Mouse (Mus musculus): ENCODE measurements around the gene 2810459M11Rik. TPM values are rescaled to one million over a fixed set of nuclear protein-coding genes. Genes with fewer than 3 reads are reported as not detected.

The 2810459M11Rik gene
- polyA plus RNA-seq, 1 experiment from 2014 or later: 2.0 TPM

GRCm38 (mm10) chr1:86038191-86038951 is 7.3 kb upstream of the 2810459M11Rik start:
- no peak overlapping the region for H3K27ac ChIP-seq (ENCODE audit: low read depth)

GRCm38 (mm10) chr1:86040131-86040530 is 5.5 kb upstream of the 2810459M11Rik start:
- Histone ChIP-seq H3K4me3 (ENCODE audit: low read depth, low read length) (no peak overlapping the region), H3K27ac (ENCODE audit: low read depth) (no peak overlapping the region), H3K4me2 (no peak overlapping the region), H3K27me3 (ENCODE audit: insufficient read depth, low read length) (peaks cover 10% of the 10 kb centered on the region), H3K9me3 (ENCODE audit: low read depth, low read length) (peaks cover 4% of the 10 kb centered on the region; the same call in 1 of the 2 replicates), H3K36me3 (ENCODE audit: insufficient read depth) (no peaks in the 10 kb centered on the region), H3K9ac (no peak overlapping the region), H3K4me1 (ENCODE audit: insufficient read depth) (no peaks in the 10 kb centered on the region)
- 56% methylated on average over 4 of the region's 4 CpGs for WGBS
- DNase-seq (peak; percentile 47), ATAC-seq (ENCODE audit: insufficient read depth) (no peak)
- TF ChIP-seq CTCF (IDR thresholded peaks at IDR 0.05; ENCODE audit: low read depth): no peak

More at GRCm38 (mm10) chr1:86038191-86038951, 7.3 kb upstream of the 2810459M11Rik start:
- DNase-seq: no peak
- Histone ChIP-seq H3K4me2 (no peak overlapping the region), H3K27me3 (ENCODE audit: insufficient read depth, low read length) (no peaks in the 10 kb centered on the region), H3K4me3 (ENCODE audit: low read depth, low read length) (no peak overlapping the region), H3K36me3 (ENCODE audit: insufficient read depth) (no peaks in the 10 kb centered on the region), H3K9me3 (ENCODE audit: low read depth, low read length) (peaks cover 4% of the 10 kb centered on the region; the same call in 1 of the 2 replicates), H3K9ac (no peak overlapping the region), H3K4me1 (ENCODE audit: insufficient read depth) (no peaks in the 10 kb centered on the region)
- 44% methylated on average over 3 of the region's 3 CpGs for WGBS
- no peak for TF ChIP-seq CTCF (IDR thresholded peaks at IDR 0.05; ENCODE audit: low read depth)
- ATAC-seq (ENCODE audit: insufficient read depth): no peak

GRCm38 (mm10) chr1:86040817-86041216 is 4.8 kb upstream of the 2810459M11Rik start:
- Histone ChIP-seq H3K4me2 (no peak overlapping the region), H3K27me3 (ENCODE audit: insufficient read depth, low read length) (peaks cover 17% of the 10 kb centered on the region), H3K9me3 (ENCODE audit: low read depth, low read length) (peaks cover 4% of the 10 kb centered on the region; the same call in 1 of the 2 replicates), H3K36me3 (ENCODE audit: insufficient read depth) (no peaks in the 10 kb centered on the region), H3K9ac (no peak overlapping the region), H3K4me3 (ENCODE audit: low read depth, low read length) (no peak overlapping the region), H3K4me1 (ENCODE audit: insufficient read depth) (no peaks in the 10 kb centered on the region), H3K27ac (ENCODE audit: low read depth) (no peak overlapping the region)
- WGBS: 85% methylated on average over 3 of the region's 3 CpGs
- TF ChIP-seq CTCF (IDR thresholded peaks at IDR 0.05; ENCODE audit: low read depth): no peak
- no peak for ATAC-seq (ENCODE audit: insufficient read depth)
- no peak for DNase-seq

- Histone ChIP-seq H3K9me3 (ENCODE audit: low read depth, low read length) (peaks cover 4% of the 10 kb centered on the region; the same call in 1 of the 2 replicates), H3K4me3 (ENCODE audit: low read depth, low read length) (no peak overlapping the region), H3K4me1 (ENCODE audit: insufficient read depth) (0 out of 2 replicates have a peak, but pooled peaks cover 3% of the 10 kb centered on the region), H3K27me3 (ENCODE audit: insufficient read depth, low read length) (peaks cover 45% of the 10 kb centered on the region), H3K36me3 (ENCODE audit: insufficient read depth) (no peaks in the 10 kb centered on the region), H3K9ac (no peak overlapping the region), H3K4me2 (no peak overlapping the region), H3K27ac (ENCODE audit: low read depth) (no peak overlapping the region)
- no peak for TF ChIP-seq CTCF (IDR thresholded peaks at IDR 0.05; ENCODE audit: low read depth)
- WGBS: 53% methylated on average over 4 of the region's 4 CpGs
- ATAC-seq (ENCODE audit: insufficient read depth) (no peak), DNase-seq (no peak)
Measured at GRCm38 (mm10) chr1:86045056-86045455, 607 bp upstream of the 2810459M11Rik start.

- no peak overlapping the region for H3K9ac ChIP-seq
- no peak for ATAC-seq (ENCODE audit: insufficient read depth)
- H3K4me3 ChIP-seq (ENCODE audit: low read depth, low read length): peak overlapping the region; percentile 51
- 7% methylated on average over 24 of the region's 24 CpGs for WGBS
- peak overlapping the region; percentile 95 for H3K4me2 ChIP-seq
- H3K27me3 ChIP-seq (ENCODE audit: insufficient read depth, low read length): peaks cover 45% of the 10 kb centered on the region
- H3K4me1 ChIP-seq (ENCODE audit: insufficient read depth): 0 out of 2 replicates have a peak, but pooled peaks cover 3% of the 10 kb centered on the region
- no peaks in the 10 kb centered on the region for H3K9me3 ChIP-seq (ENCODE audit: low read depth, low read length)
- no peak for TF ChIP-seq CTCF (IDR thresholded peaks at IDR 0.05; ENCODE audit: low read depth)
- H3K27ac ChIP-seq (ENCODE audit: low read depth): no peak overlapping the region
- no peaks in the 10 kb centered on the region for H3K36me3 ChIP-seq (ENCODE audit: insufficient read depth)
- no peak for DNase-seq
Measured at GRCm38 (mm10) chr1:86046833-86047563, 1.3 kb downstream of the 2810459M11Rik start.

GRCm38 (mm10) chr1:86048231-86048630 is 2.6 kb downstream of the 2810459M11Rik start:
- Histone ChIP-seq H3K4me2 (no peak overlapping the region), H3K9ac (no peak overlapping the region), H3K4me1 (ENCODE audit: insufficient read depth) (0 out of 2 replicates have a peak, but pooled peaks cover 3% of the 10 kb centered on the region), H3K27ac (ENCODE audit: low read depth) (no peak overlapping the region), H3K36me3 (ENCODE audit: insufficient read depth) (no peaks in the 10 kb centered on the region), H3K4me3 (ENCODE audit: low read depth, low read length) (no peak overlapping the region), H3K9me3 (ENCODE audit: low read depth, low read length) (no peaks in the 10 kb centered on the region), H3K27me3 (ENCODE audit: insufficient read depth, low read length) (peaks cover 45% of the 10 kb centered on the region)
- ATAC-seq (ENCODE audit: insufficient read depth) (no peak), DNase-seq (no peak)
- no peak for TF ChIP-seq CTCF (IDR thresholded peaks at IDR 0.05; ENCODE audit: low read depth)
- WGBS: 57% methylated on average over 4 of the region's 4 CpGs

GRCm38 (mm10) chr1:86048744-86049143 is 3.1 kb downstream of the 2810459M11Rik start:
- Histone ChIP-seq H3K9me3 (ENCODE audit: low read depth, low read length) (no peaks in the 10 kb centered on the region), H3K4me2 (no peak overlapping the region), H3K4me3 (ENCODE audit: low read depth, low read length) (no peak overlapping the region), H3K9ac (no peak overlapping the region), H3K36me3 (ENCODE audit: insufficient read depth) (no peaks in the 10 kb centered on the region), H3K27me3 (ENCODE audit: insufficient read depth, low read length) (peaks cover 45% of the 10 kb centered on the region), H3K27ac (ENCODE audit: low read depth) (no peak overlapping the region), H3K4me1 (ENCODE audit: insufficient read depth) (0 out of 2 replicates have a peak, but pooled peaks cover 3% of the 10 kb centered on the region)
- DNase-seq: no peak
- peak; percentile 55; the same call in 1 of the 2 replicates for ATAC-seq (ENCODE audit: insufficient read depth)
- WGBS: 58% methylated on average over 3 of the region's 3 CpGs
- no peak for TF ChIP-seq CTCF (IDR thresholded peaks at IDR 0.05; ENCODE audit: low read depth)
